In genomic region chr13:63240835-63241234, GRCm38 (mm10) we compare ENCODE assay signal across 8 mouse cellular contexts.
DNase-seq lines count a peak whose midpoint lies in the region; ATAC-seq lines count a peak whose summit lies in the region.

No protein-coding gene starts in this region.

- DNase-seq in adrenal gland, adult 2 months: peak; percentile 68
- no peak for DNase-seq in adrenal gland, postnatal 25 days
- DNase-seq in thymus, postnatal 4 days: peak; percentile 18
- no peak for DNase-seq in thymus, adult 18-20 months
- DNase-seq in urinary bladder, adult 18-20 months (ENCODE audit: low spot score in 2 of 2): no peak
- no peak for DNase-seq in natural killer cell, adult 2 months (ENCODE audit: low spot score in 2 of 2)

- peak overlapping the region; percentile 74 for H3K4me3 ChIP-seq in hindbrain, embryonic 15.5 days
- H3K4me3 ChIP-seq in megakaryocyte, embryonic 14.5 days (replicated peaks): peak overlapping the region; percentile 97

- H3K4me2 ChIP-seq in hindbrain, embryonic 15.5 days: peak overlapping the region; percentile 80

- no peaks in the 10 kb centered on the region for H3K36me3 ChIP-seq in hindbrain, embryonic 15.5 days
- H3K36me3 ChIP-seq in megakaryocyte, embryonic 14.5 days (replicated peaks; ENCODE audit: low read length): peaks cover 36% of the 10 kb centered on the region

- H3K27ac ChIP-seq in hindbrain, embryonic 15.5 days (replicated peaks): no peak overlapping the region

- 47% methylated on average over 5 of the region's 5 CpGs for WGBS in hindbrain, embryonic 15.5 days

- H3K27me3 ChIP-seq in hindbrain, embryonic 15.5 days: no peaks in the 10 kb centered on the region
- peaks cover 6% of the 10 kb centered on the region for H3K27me3 ChIP-seq in megakaryocyte, embryonic 14.5 days (replicated peaks)

- no peaks in the 10 kb centered on the region for H3K9me3 ChIP-seq in hindbrain, embryonic 15.5 days
- no peaks in the 10 kb centered on the region for H3K9me3 ChIP-seq in megakaryocyte, embryonic 14.5 days

- peak overlapping the region; percentile 72; the same call in 1 of the 2 replicates for H3K9ac ChIP-seq in hindbrain, embryonic 15.5 days

- no peak for ATAC-seq in hindbrain, embryonic 15.5 days (ENCODE audit: low FRiP score, low read depth)

- peaks cover 41% of the 10 kb centered on the region for H3K4me1 ChIP-seq in hindbrain, embryonic 15.5 days (replicated peaks)
- H3K4me1 ChIP-seq in megakaryocyte, embryonic 14.5 days: peaks cover 46% of the 10 kb centered on the region

Comparison
In these comparisons a context has a peak if more than half of its experiments do, and no peak if none do; other contexts are left out.
1. DNase-seq: peak in adrenal gland, adult 2 months (single experiment) and thymus, postnatal 4 days (single experiment); none in adrenal gland, postnatal 25 days (single experiment), thymus, adult 18-20 months (0 of 2), urinary bladder, adult 18-20 months (0 of 2) and natural killer cell, adult 2 months (0 of 2).